Mouse (Mus musculus) MEL (cell line): Measurements from ENCODE around the gene Pde6d. TPM values are rescaled to one million over a fixed set of nuclear protein-coding genes. Genes with fewer than 3 reads are reported as not detected.

Experiments
- DNase-seq: peaks from one replicate; pipeline ENCODE4 v3.0.0; 2011; ENCODE audit warnings: low read depth, low spot score
- H3K27ac ChIP-seq: 2 replicates; pipeline ENCODE4 v1.5.1; 2012; ENCODE audit warnings: low read depth, mild to moderate bottlenecking, control low read depth, low read length, moderate library complexity; ENCODE audit not compliant: control insufficient read depth
- H3K27me3 ChIP-seq, 2 experiments: fragments of 150-350 bp in 1 of 2; sonication (generic) in 1 of 2; 2 replicates each; pipeline ENCODE4 v1.6.1; 2012; ENCODE audit warnings: low read length in 2 of 2, mild to moderate bottlenecking in 2 of 2, improper control_type of control experiment in 1 of 2, moderate library complexity in 1 of 2; ENCODE audit not compliant: insufficient read depth in 2 of 2, control insufficient read depth in 1 of 2
- H3K36me3 ChIP-seq, 2 experiments: 2 replicates each; pipeline ENCODE4 v1.6.1; 2012 to 2014; ENCODE audit warnings: low read length in 2 of 2, improper control_type of control experiment in 1 of 2, inconsistent platforms in 1 of 2, mild to moderate bottlenecking in 1 of 2; ENCODE audit not compliant: insufficient read depth in 2 of 2, control insufficient read depth in 1 of 2
- H3K4me1 ChIP-seq, 2 experiments: fragments of 150-350 bp in 1 of 2; sonication (generic) in 1 of 2; 2 replicates each; pipeline ENCODE4 v1.6.1; 2012; ENCODE audit warnings: low read length in 2 of 2, improper control_type of control experiment in 1 of 2, mild to moderate bottlenecking in 1 of 2; ENCODE audit not compliant: insufficient read depth in 2 of 2, control insufficient read depth in 1 of 2
- H3K4me3 ChIP-seq, 2 experiments: fragments of 150-350 bp in 1 of 2; sonication (generic) in 1 of 2; 2 replicates each; pipeline ENCODE4 v1.5.1; 2012; ENCODE audit warnings: low read depth in 2 of 2, low read length in 2 of 2, mild to moderate bottlenecking in 2 of 2, moderate library complexity in 2 of 2, control low read depth in 1 of 2, improper control_type of control experiment in 1 of 2; ENCODE audit not compliant: control insufficient read depth in 1 of 2, insufficient read depth in 1 of 2
- H3K79me2 ChIP-seq: 2 replicates; pipeline ENCODE4 v1.6.1; 2012; ENCODE audit warnings: mild to moderate bottlenecking, low read length, moderate library complexity; ENCODE audit not compliant: control insufficient read depth, poor library complexity, insufficient read depth
- H3K9ac ChIP-seq: 2 replicates; pipeline ENCODE4 v1.6.1; 2012; ENCODE audit warnings: low read depth, mild to moderate bottlenecking, control low read depth, low read length, moderate library complexity; ENCODE audit not compliant: control insufficient read depth, poor library complexity, severe bottlenecking
- H3K9me3 ChIP-seq: fragments of 150-350 bp; sonication (generic); replicated peaks from 2 replicates; pipeline ENCODE4 v1.6.1; 2012; ENCODE audit warnings: mild to moderate bottlenecking, low read length, improper control_type of control experiment, moderate library complexity; ENCODE audit not compliant: insufficient read depth
- CTCF ChIP-seq, 3 experiments: IDR thresholded peaks in 2 of 3; conservative IDR thresholded peaks in 1 of 3; 2 replicates each; pipeline ENCODE4 v1.5.1; 2011 to 2012; ENCODE audit warnings: low read length in 3 of 3, low read depth in 2 of 3, mild to moderate bottlenecking in 2 of 3, improper control_type of control experiment in 1 of 3, inconsistent platforms in 1 of 3, mixed read lengths in 1 of 3, moderate library complexity in 1 of 3; ENCODE audit not compliant: control insufficient read depth in 1 of 3, insufficient read depth in 1 of 3, poor library complexity in 1 of 3, severe bottlenecking in 1 of 3
- E2F4 ChIP-seq: IDR thresholded peaks from 2 replicates; pipeline ENCODE4 v1.6.1; 2011; ENCODE audit warnings: low read depth, low read length, improper control_type of control experiment, borderline replicate concordance
- ELF1 ChIP-seq: IDR thresholded peaks from 2 replicates; pipeline ENCODE4 v1.6.1; 2014; ENCODE audit warnings: low read depth, mild to moderate bottlenecking, inconsistent platforms, low read length, improper control_type of control experiment, moderate library complexity
- ETS1 ChIP-seq: IDR thresholded peaks from 2 replicates; pipeline ENCODE4 v1.6.1; 2012; ENCODE audit warnings: low read depth, mild to moderate bottlenecking, inconsistent platforms, low read length, improper control_type of control experiment, moderate library complexity
- GATA1 ChIP-seq: IDR thresholded peaks from 2 replicates; pipeline ENCODE4 v1.6.1; 2011; ENCODE audit warnings: low read depth, low read length, improper control_type of control experiment
- HCFC1 ChIP-seq: IDR thresholded peaks from 2 replicates; pipeline ENCODE4 v1.6.1; 2012; ENCODE audit warnings: low read depth, mild to moderate bottlenecking, inconsistent platforms, low read length, improper control_type of control experiment, moderate library complexity
- JUND ChIP-seq: IDR thresholded peaks from 2 replicates; pipeline ENCODE4 v1.6.1; 2011; ENCODE audit warnings: low read depth, mild to moderate bottlenecking, improper control_type of control experiment, low read length
- KAT2A ChIP-seq: conservative IDR thresholded peaks from 2 replicates; pipeline ENCODE4 v1.6.1; 2012; ENCODE audit warnings: low read depth, low read length, improper control_type of control experiment, inconsistent platforms
- MAFK ChIP-seq: IDR thresholded peaks from 2 replicates; pipeline ENCODE4 v1.6.1; 2011; ENCODE audit warnings: low read depth, mild to moderate bottlenecking, low read length, improper control_type of control experiment, borderline replicate concordance
- MAX ChIP-seq: IDR thresholded peaks from 2 replicates; pipeline ENCODE4 v1.6.1; 2011; ENCODE audit warnings: low read length, improper control_type of control experiment
- MAZ ChIP-seq: IDR thresholded peaks from 2 replicates; pipeline ENCODE4 v1.6.1; 2012; ENCODE audit warnings: low read depth, mild to moderate bottlenecking, inconsistent platforms, low read length, improper control_type of control experiment
- MEF2A ChIP-seq: IDR thresholded peaks from 2 replicates; pipeline ENCODE4 v1.6.1; 2014; ENCODE audit warnings: low read depth, mild to moderate bottlenecking, inconsistent platforms, low read length, improper control_type of control experiment; ENCODE audit not compliant: poor library complexity, insufficient replicate concordance, severe bottlenecking; ENCODE audit errors: extremely low read depth
- MXI1 ChIP-seq: IDR thresholded peaks from 2 replicates; pipeline ENCODE4 v1.6.1; 2011; ENCODE audit warnings: mild to moderate bottlenecking, low read depth, low read length, improper control_type of control experiment
- POLR2A ChIP-seq, 2 experiments: IDR thresholded peaks; 2 replicates each; pipeline ENCODE4 v1.6.1; 2011 to 2012; ENCODE audit warnings: low read length in 2 of 2, mild to moderate bottlenecking in 2 of 2, control low read depth in 1 of 2, improper control_type of control experiment in 1 of 2, low read depth in 1 of 2, moderate library complexity in 1 of 2; ENCODE audit not compliant: control insufficient read depth in 1 of 2, insufficient read depth in 1 of 2, poor library complexity in 1 of 2
- POLR2AphosphoS2 ChIP-seq: IDR thresholded peaks from 2 replicates; pipeline ENCODE4 v1.6.1; 2011; ENCODE audit warnings: low read length, improper control_type of control experiment
- RAD21 ChIP-seq: IDR thresholded peaks from 2 replicates; pipeline ENCODE4 v1.6.1; 2011; ENCODE audit warnings: mild to moderate bottlenecking, low read depth, low read length, improper control_type of control experiment
- RCOR1 ChIP-seq: IDR thresholded peaks from 2 replicates; pipeline ENCODE4 v1.6.1; 2012; ENCODE audit warnings: low read depth, mild to moderate bottlenecking, inconsistent platforms, low read length, improper control_type of control experiment
- SIN3A ChIP-seq: IDR thresholded peaks from 2 replicates; pipeline ENCODE4 v1.6.1; 2012; ENCODE audit warnings: low read length, improper control_type of control experiment, inconsistent platforms
- SMC3 ChIP-seq: IDR thresholded peaks from 2 replicates; pipeline ENCODE4 v1.6.1; 2011; ENCODE audit warnings: low read depth, low read length, improper control_type of control experiment
- UBTF ChIP-seq: IDR thresholded peaks from 2 replicates; pipeline ENCODE4 v1.6.1; 2012; ENCODE audit warnings: low read depth, mild to moderate bottlenecking, inconsistent platforms, low read length, improper control_type of control experiment, moderate library complexity, borderline replicate concordance; ENCODE audit not compliant: insufficient read depth
- USF1 ChIP-seq: IDR thresholded peaks from 2 replicates; pipeline ENCODE4 v1.6.1; 2014; ENCODE audit warnings: low read depth, mild to moderate bottlenecking, inconsistent platforms, low read length, improper control_type of control experiment, moderate library complexity
- ZKSCAN1 ChIP-seq: IDR thresholded peaks from 2 replicates; pipeline ENCODE4 v1.6.1; 2012; ENCODE audit warnings: low read depth, mild to moderate bottlenecking, inconsistent platforms, low read length, improper control_type of control experiment, moderate library complexity
- ZMIZ1 ChIP-seq: IDR thresholded peaks from 2 replicates; pipeline ENCODE4 v1.6.1; 2012; ENCODE audit warnings: low read depth, mild to moderate bottlenecking, inconsistent platforms, low read length, improper control_type of control experiment, moderate library complexity
- polyA plus RNA-seq, 2 experiments: library from polyadenylated mRNA; stranded (reverse) in 1 of 2; unstranded in 1 of 2; fragments of >175 nt in 1 of 2; fragments of >200 nt in 1 of 2; gene quantifications; 2 replicates each; pipeline versions ENCODE4 v1.2.1 to v1.2.4; 2012; ENCODE audit warnings: low replicate concordance in 2 of 2, low read depth in 1 of 2; ENCODE audit not compliant: insufficient read length in 2 of 2, insufficient read depth in 1 of 2, missing spikeins in 1 of 2
- total RNA-seq: library from RNA; depleted of rRNA; stranded (reverse); fragments of 300-350 nt; gene quantifications from 2 replicates; pipeline ENCODE4 v1.2.3, GENCODE M21; 2012

The Pde6d gene
- total and polyA plus RNA-seq, 3 experiments, result 13.4 to 79.9 TPM; not detected in 1

DNA sequence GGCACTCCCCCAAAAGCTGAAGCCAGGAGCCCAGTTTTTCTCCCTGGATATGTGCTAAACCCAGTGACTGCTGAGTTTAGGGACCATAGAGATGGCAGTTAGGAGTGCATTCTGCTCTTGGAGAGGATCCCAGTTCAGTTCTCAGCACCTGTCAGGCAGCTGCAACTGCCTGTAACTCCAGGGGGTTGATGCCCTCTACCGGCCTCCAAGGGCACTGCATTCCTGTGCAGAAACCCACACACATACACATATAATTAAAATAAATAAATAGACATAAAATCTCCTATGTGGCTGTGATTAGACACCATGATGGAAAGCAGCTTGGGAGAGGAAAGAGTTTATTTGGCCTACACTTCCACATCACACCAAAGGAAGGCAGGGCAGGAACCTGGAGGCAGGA is 29.7 kb upstream of the Pde6d start:
- H3K9ac ChIP-seq, result no peak overlapping the region
- H3K27me3 ChIP-seq, result no peaks in the 10 kb centered on the region
- H3K9me3 ChIP-seq, result no peaks in the 10 kb centered on the region
- H3K4me3 ChIP-seq, result no peak overlapping the region
- peak; percentile 27 for DNase-seq
- peak; percentile 31 for TF ChIP-seq SMC3
- TF ChIP-seq ELF1, result no peak
- no peak for TF ChIP-seq ZMIZ1
- TF ChIP-seq CTCF (IDR thresholded peaks at IDR 0.05 in 2 of 3, conservative IDR thresholded peaks at IDR 0.05 in 1 of 3; ENCODE audit: control insufficient read depth in 1 of 3, insufficient read depth in 1 of 3, low read depth in 2 of 3, low read length in 3 of 3, poor library complexity in 1 of 3, severe bottlenecking in 1 of 3), result peak; percentile 42 to 52 (median 48)
- TF ChIP-seq RAD21, result peak; percentile 27
- no peaks in the 10 kb centered on the region for H3K79me2 ChIP-seq
- H3K4me1 ChIP-seq, result no peaks in the 10 kb centered on the region
- H3K27ac ChIP-seq, result no peak overlapping the region
- H3K36me3 ChIP-seq, result peaks cover 0 to under 1% of the 10 kb centered on the region in 2 experiments; a peak in 2 of 4 replicates

DNA sequence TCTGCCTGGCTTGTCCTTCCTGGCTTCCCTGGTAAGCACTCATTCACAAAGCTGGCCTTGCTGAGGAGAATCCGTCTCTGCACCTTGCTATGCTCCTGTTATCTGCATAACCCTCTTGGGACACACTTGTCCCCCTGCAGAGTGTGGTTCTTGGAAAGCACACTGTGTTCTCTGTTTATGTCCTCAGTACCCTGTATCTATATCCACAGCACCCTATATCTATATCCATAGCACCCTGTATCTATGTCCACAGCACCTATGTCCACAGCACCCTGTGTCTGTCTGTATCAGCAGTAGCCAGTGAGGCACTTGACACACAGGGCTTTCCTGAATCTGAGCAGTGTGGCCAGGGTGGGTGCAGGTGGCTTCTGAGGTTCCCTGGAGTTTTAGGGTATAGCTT is 28.5 kb upstream of the Pde6d start:
- H3K4me3 ChIP-seq, result no peak overlapping the region
- H3K9me3 ChIP-seq, result no peaks in the 10 kb centered on the region
- TF ChIP-seq ZKSCAN1 (no peak), UBTF (no peak), E2F4 (no peak), MXI1 (no peak), SIN3A (no peak), POLR2A (IDR thresholded peaks at IDR 0.05; ENCODE audit: control insufficient read depth in 1 of 2, insufficient read depth in 1 of 2, low read depth in 1 of 2, low read length in 2 of 2, poor library complexity in 1 of 2) (no peak)
- TF ChIP-seq, all 39 proteins: peak for 0
- H3K27ac ChIP-seq, result no peak overlapping the region
- no peaks in the 10 kb centered on the region for H3K79me2 ChIP-seq
- no peak for DNase-seq
- H3K36me3 ChIP-seq, result peaks cover 0 to 3% of the 10 kb centered on the region in 2 experiments; a peak in 2 of 4 replicates
- no peak overlapping the region for H3K9ac ChIP-seq
- no peaks in the 10 kb centered on the region for H3K4me1 ChIP-seq
- no peaks in the 10 kb centered on the region for H3K27me3 ChIP-seq

DNA sequence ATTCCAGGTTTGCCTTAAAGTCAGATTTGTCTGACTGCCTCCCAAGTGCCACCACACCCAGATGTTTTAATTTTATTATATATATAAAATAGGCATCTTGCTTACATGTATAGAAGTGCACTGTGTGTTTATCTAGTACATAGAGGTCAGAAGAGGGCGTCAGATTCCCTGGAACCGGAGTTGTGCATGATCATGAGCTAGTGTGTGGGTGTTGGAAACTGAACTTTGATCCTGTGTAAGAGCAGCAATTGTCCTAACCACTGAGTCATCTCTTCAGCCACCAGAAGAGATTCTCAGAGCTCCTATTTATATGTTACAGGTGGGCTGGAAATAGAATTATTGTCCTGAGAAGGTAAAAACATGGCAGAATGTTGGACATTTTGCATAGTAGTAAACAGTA is 17.7 kb upstream of the Pde6d start:
- Histone ChIP-seq H3K9me3 (no peaks in the 10 kb centered on the region), H3K27ac (no peak overlapping the region), H3K4me3 (no peak overlapping the region), H3K27me3 (no peaks in the 10 kb centered on the region), H3K36me3 (peaks cover 0 to 25% of the 10 kb centered on the region in 2 experiments; a peak in 2 of 4 replicates), H3K79me2 (no peaks in the 10 kb centered on the region), H3K9ac (no peak overlapping the region), H3K4me1 (no peaks in the 10 kb centered on the region)
- DNase-seq, result no peak
- TF ChIP-seq ETS1 (no peak), MXI1 (no peak), MAX (no peak), MAZ (no peak), MEF2A (no peak), SIN3A (no peak), E2F4 (no peak), KAT2A (no peak), RCOR1 (no peak), CTCF (IDR thresholded peaks at IDR 0.05 in 2 of 3, conservative IDR thresholded peaks at IDR 0.05 in 1 of 3; ENCODE audit: control insufficient read depth in 1 of 3, insufficient read depth in 1 of 3, low read depth in 2 of 3, low read length in 3 of 3, poor library complexity in 1 of 3, severe bottlenecking in 1 of 3) (no peak), GATA1 (no peak), POLR2AphosphoS2 (no peak), JUND (no peak), MAFK (no peak), USF1 (no peak), HCFC1 (no peak), RAD21 (no peak)
